Mouse (Mus musculus): ENCODE results near the gene Smyd3. TPM values are rescaled to one million over a fixed set of nuclear protein-coding genes. Genes with fewer than 3 reads are reported as not detected.

Gene Smyd3
- polyA plus RNA-seq, 1 experiment from 2014 or later = 12.7 TPM

GRCm38 (mm10) chr1:179467970-179468369, 49.9 kb downstream of the Smyd3 start:
- ChIA-PET POLR2A (interaction anchor here (1.0 kb wide), 1 partner anchor 11 kb away, joined by 4 read pairs; no protein-coding TSS in a partner anchor), CTCF (interaction anchor here (1.7 kb wide), 1 partner anchor 9 kb away, joined by 4 read pairs; no protein-coding TSS in a partner anchor)
- in situ Hi-C loops (cut with MboI; ENCODE audit: low pct_unique_long_range_greater_than_20kb) = no loop called here
- no peak for ATAC-seq
- TF ChIP-seq CTCF (IDR thresholded peaks at IDR 0.05) = no peak
- DNase-seq (ENCODE audit: low read depth, low spot score) = no peak
- no peaks in the 10 kb centered on the region for H3K27me3 ChIP-seq

DNA sequence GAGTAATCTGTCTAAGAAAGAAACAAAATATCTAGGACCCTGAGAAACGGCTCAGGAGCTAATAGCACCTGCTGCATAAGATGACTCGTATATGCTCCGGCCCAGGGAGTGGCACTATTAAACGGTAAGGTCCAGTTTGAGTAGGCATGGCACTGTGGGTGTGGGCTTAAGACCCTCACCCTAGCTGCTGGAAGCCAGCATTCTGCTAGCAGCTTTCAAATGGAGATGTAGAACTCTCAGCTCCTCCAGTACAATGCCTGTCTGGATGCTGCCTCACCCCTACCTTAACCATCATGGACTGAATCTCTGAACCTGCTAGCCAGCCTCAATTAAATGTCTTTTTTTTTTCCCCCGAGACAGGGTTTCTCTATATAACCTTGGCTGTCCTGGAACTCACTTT, 55.5 kb downstream of the Smyd3 start:
- in situ Hi-C loops (cut with MboI; ENCODE audit: low pct_unique_long_range_greater_than_20kb) = no loop called here
- ATAC-seq = no peak
- TF ChIP-seq CTCF (IDR thresholded peaks at IDR 0.05) = no peak
- DNase-seq (ENCODE audit: low read depth, low spot score) = no peak
- no peaks in the 10 kb centered on the region for H3K27me3 ChIP-seq
- ChIA-PET POLR2A (interaction anchor here (0.5 kb wide), 1 partner anchor 740 kb away, joined by 3 read pairs; no protein-coding TSS in a partner anchor), CTCF (interaction anchor here (1.3 kb wide), 1 partner anchor 15 kb away, joined by 6 read pairs; no protein-coding TSS in a partner anchor)

DNA sequence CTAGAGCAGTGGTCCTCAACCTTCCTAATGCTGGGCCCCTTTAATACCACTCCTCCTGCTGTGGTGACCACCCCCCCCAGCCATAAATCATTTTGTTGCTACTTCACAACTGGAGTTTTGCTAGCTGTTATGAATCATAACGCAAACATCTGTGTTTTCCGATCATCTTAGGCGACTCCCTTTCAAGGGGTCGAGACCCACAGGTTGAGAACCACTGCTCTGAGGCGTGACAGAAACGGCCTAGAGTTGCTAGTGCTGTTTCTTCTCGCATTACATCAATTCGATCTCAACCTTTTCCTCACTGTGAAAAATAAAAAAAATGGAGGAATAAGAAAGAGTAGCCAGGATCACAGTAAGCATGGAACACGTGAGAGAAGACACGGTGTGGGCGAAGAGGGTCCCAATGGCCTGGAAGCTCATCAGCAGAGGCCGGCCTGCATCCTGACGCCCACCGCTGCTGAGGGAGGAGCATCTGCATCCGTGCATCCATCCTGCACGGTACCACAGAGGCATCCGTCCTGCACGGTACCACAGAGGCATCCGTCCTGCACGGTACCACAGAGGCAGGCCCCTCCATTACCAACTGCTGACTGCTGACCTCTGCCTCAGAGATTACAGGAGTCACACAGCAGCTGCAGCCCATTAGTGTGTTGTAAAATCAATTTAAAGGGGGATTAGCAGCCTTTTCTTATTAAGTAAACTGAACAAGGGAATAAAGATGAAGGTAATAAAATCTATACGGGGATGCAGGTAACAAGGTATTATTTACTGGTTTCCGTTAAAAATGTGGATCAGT, 56.6 kb downstream of the Smyd3 start:
- in situ Hi-C loops (cut with MboI; ENCODE audit: low pct_unique_long_range_greater_than_20kb) = no loop called here
- DNase-seq (ENCODE audit: low read depth, low spot score) = no peak
- CTCF ChIA-PET = interaction anchor here (1.0 kb wide), 1 partner anchor 21 kb away, joined by 3 read pairs; no protein-coding TSS in a partner anchor

DNA sequence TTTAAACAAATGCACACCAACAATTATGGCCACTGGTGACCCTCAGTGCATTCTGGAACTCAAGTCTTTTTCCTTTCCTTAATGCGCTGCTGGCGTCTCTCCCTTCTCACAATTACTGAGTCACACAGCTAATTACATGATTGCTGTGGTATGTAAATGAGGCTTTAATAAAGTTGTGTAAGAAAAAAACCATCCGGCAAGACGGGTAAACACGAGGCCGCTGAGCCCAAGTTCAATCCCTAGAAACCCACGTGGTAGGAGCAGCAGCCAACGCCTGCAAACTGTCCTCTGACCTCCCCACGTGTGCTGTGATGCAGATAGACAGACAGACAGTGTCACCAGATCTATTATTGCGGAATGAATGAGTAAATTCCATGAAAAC, 58.9 kb downstream of the Smyd3 start:
- ChIA-PET CTCF (interaction anchor here (1.5 kb wide), 1 partner anchor 9 kb away, joined by 4 read pairs; no protein-coding TSS in a partner anchor), POLR2A (no interaction called here)
- no peak for TF ChIP-seq CTCF (IDR thresholded peaks at IDR 0.05)
- in situ Hi-C loops (cut with MboI; ENCODE audit: low pct_unique_long_range_greater_than_20kb) = no loop called here
- no peak for ATAC-seq
- no peak for DNase-seq (ENCODE audit: low read depth, low spot score)
- H3K27me3 ChIP-seq = no peaks in the 10 kb centered on the region

More for the DNA sequence above, 56.6 kb downstream of the Smyd3 start:
- POLR2A ChIA-PET = interaction anchor here (0.7 kb wide), 1 partner anchor 944 kb away, joined by 3 read pairs; no protein-coding TSS in a partner anchor
- no peak for TF ChIP-seq CTCF (IDR thresholded peaks at IDR 0.05)
- no peaks in the 10 kb centered on the region for H3K27me3 ChIP-seq
- ATAC-seq = no peak

- DNase-seq (ENCODE audit: low read depth, low spot score) = no peak
- in situ Hi-C loops (cut with MboI; ENCODE audit: low pct_unique_long_range_greater_than_20kb) = no loop called here
- ChIA-PET CTCF (interaction anchor here (1.5 kb wide), 1 partner anchor 9 kb away, joined by 4 read pairs; no protein-coding TSS in a partner anchor), POLR2A (interaction anchor here (0.7 kb wide), 1 partner anchor 334 kb away, joined by 4 read pairs; no protein-coding TSS in a partner anchor)
- no peaks in the 10 kb centered on the region for H3K27me3 ChIP-seq
- TF ChIP-seq CTCF (IDR thresholded peaks at IDR 0.05) = no peak
- no peak for ATAC-seq
Measured at GRCm38 (mm10) chr1:179458236-179458986, 59.4 kb downstream of the Smyd3 start.

GRCm38 (mm10) chr1:179454600-179454999, 63.2 kb downstream of the Smyd3 start:
- no peak for TF ChIP-seq CTCF (IDR thresholded peaks at IDR 0.05)
- ChIA-PET CTCF (no interaction called here), POLR2A (no interaction called here)
- in situ Hi-C loops (cut with MboI; ENCODE audit: low pct_unique_long_range_greater_than_20kb) = no loop called here
- DNase-seq (ENCODE audit: low read depth, low spot score) (no peak), ATAC-seq (no peak)
- H3K27me3 ChIP-seq = no peaks in the 10 kb centered on the region

- in situ Hi-C loops (cut with MboI; ENCODE audit: low pct_unique_long_range_greater_than_20kb) = no loop called here
- no peaks in the 10 kb centered on the region for H3K27me3 ChIP-seq
- peak; percentile 57 for TF ChIP-seq CTCF (IDR thresholded peaks at IDR 0.05)
- ATAC-seq (no peak), DNase-seq (ENCODE audit: low read depth, low spot score) (no peak)
- ChIA-PET CTCF (interaction anchor here (0.7 to 1.1 kb wide), 2 partner anchors 9 to 215 kb away, joined by 3 read pairs; no protein-coding TSS in a partner anchor), POLR2A (no interaction called here)
Measured at GRCm38 (mm10) chr1:179451211-179451610, 66.6 kb downstream of the Smyd3 start.

GRCm38 (mm10) chr1:179446845-179447212, 71.0 kb downstream of the Smyd3 start:
- ChIA-PET POLR2A (no interaction called here), CTCF (no interaction called here)
- in situ Hi-C loops (cut with MboI; ENCODE audit: low pct_unique_long_range_greater_than_20kb) = no loop called here
- no peak for DNase-seq (ENCODE audit: low read depth, low spot score)
- no peak for ATAC-seq
- no peak for TF ChIP-seq CTCF (IDR thresholded peaks at IDR 0.05)
- H3K27me3 ChIP-seq = no peaks in the 10 kb centered on the region

DNA sequence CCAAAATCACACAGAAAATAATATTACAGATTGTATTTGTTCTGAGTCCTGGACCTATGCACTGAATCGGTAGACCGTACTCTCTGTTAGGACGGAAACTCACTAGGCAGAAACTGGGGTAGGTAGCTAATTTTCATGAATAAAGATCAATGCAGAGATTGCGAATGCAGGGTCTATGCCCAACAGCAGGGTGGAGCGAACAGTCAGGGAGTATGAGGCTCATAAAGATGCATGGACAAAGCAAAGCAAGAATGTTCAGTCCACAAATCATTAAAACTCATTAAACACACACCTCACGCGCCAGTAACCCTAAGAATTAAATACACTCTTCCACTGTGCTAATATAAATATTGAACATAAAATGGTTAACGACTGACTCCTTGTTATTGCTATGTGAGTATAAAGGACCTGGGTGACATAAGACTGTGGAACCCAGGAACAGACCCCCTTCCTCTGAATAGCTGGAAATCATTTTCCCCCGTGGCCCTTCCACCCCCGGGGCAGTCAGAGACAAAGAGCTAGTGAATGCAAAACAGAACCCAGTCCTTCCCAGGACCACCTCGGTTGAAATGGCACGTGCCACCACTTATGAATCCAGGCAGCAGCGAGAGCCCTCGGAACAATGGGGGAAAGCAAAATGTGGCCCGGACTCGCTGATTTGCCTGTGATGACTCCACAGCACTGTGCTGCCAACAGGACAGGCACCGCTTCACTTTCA, 71.6 kb downstream of the Smyd3 start:
- POLR2A ChIA-PET = no interaction called here
- CTCF ChIA-PET = no interaction called here
- no peak for ATAC-seq
- no peak for TF ChIP-seq CTCF (IDR thresholded peaks at IDR 0.05)
- DNase-seq (ENCODE audit: low read depth, low spot score) = no peak
- in situ Hi-C loops (cut with MboI; ENCODE audit: low pct_unique_long_range_greater_than_20kb) = no loop called here
- H3K27me3 ChIP-seq = no peaks in the 10 kb centered on the region

DNA sequence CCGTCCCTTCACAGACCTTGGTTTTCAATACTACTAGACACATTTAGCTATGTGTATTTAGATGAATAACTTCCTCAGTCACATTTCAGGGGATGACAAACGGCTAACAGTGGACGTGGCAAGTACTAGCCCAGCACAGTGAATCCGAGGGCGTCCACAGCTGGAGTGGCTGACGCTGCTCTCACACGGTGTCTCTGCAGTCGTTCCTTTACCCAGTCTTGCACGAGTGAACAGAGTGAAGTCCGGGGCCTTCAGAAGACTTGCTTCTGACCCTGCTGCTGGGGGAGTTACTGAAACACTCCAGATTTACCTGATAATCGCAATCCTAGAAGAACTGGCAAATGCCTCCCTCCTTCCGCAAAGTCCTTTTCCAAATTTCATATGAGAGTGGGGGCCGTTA, 74.0 kb downstream of the Smyd3 start:
- TF ChIP-seq CTCF (IDR thresholded peaks at IDR 0.05) = no peak
- CTCF ChIA-PET = no interaction called here
- POLR2A ChIA-PET = interaction anchor here (0.6 kb wide), 1 partner anchor 48 kb away, joined by 3 read pairs; no protein-coding TSS in a partner anchor
- in situ Hi-C loops (cut with MboI; ENCODE audit: low pct_unique_long_range_greater_than_20kb) = no loop called here
- DNase-seq (ENCODE audit: low read depth, low spot score) (no peak), ATAC-seq (no peak)
- no peaks in the 10 kb centered on the region for H3K27me3 ChIP-seq
